Mouse (Mus musculus) CD4-positive, CD25-positive, alpha-beta regulatory T cell, adult 2 months (primary cell): ENCODE data around the gene Ctdsp2.

ENCODE experiments used
- DNase-seq: peaks from one replicate; pipeline ENCODE4 v3.0.0-alpha.2; 2012; ENCODE audit warnings: low read depth, low spot score

The Ctdsp2 gene

DNA sequence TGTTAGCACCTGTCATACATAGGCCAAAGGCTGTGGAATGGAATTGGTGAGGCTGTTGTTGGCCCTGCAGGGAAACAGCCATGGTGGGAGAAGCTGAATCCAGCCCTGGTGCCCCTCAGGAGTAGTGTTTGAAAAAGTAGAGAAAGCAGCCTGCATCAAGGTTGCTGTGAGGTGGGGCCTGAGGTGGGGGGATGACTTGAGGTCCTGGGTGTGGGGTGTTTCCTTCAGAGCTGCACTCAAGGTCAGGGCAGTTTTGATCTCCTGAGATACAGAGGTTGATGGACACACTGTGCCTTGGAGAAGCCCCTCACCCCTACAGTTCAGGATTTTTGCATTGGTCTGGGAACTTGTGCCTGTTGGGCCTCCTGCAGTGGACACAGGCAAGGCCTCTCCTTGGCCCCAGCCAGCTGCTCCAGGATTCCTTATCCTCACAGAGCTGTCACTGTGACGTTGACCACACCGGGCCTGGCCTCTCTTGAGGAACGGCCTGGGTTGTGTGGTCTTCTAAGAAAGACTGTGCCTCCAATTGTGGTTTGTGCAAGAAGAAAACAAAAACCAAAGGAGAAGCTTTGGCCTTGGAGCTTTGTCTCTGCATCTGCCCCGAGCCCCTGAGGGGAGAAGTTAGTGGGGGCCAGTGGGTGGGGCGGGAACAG is 10.1 kb downstream of the Ctdsp2 start:
- DNase-seq = no peak

DNA sequence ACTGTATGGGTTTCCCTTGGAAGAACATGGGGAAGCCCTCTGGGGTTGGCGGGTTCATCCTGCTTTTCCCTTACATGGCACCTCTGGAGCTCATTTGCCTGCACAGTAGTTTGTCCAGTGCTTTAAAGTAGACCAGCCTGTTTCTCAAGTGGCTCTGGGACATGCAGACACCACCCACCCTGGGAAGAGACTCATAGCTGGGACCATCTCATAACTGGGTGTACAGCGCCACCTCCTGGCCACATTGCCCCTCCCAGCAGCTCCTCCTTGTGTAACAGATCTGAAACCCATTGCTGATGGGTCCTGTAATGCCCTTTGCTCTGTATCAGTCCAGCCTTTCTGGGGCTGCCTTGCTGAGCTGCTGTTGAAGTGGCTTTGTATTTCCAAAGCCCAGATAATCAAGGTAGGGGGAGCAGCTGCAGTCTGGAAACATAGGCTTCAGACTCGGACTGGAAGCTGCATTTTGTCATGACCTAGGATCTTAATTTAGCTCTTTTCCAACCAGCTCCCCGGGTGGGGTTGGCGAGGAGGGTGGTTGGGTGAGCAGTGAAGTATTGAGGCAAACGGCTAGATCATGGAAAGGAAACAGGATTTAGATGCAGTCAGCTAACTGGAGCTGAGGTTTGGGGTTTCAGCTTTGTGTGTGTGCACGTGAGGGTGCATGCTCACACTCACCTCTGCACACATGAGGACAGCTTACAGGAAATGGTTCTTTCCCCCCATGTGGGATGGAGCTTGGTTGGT is 12.0 kb downstream of the Ctdsp2 start:
- peak; percentile 92 for DNase-seq

DNA sequence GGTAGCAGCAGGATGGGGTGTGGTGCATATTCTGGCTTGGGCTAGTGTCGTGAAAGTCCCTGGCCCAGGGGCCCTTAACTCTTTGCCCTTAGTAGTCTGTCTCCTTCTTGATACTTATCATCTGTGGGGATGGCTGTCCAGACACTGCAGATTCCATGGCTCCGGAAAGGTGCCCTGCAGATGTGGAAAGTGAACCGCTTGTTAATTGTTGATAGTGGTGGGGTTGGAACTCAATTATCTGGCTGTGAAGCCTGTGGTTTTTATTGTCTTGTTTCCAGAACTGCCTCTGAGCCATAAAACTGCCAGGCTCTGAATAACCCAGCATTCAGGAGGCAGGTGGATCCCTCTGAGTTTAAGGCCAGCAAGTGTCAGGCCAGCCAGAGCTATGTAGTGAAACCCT is 13.2 kb downstream of the Ctdsp2 start:
- no peak for DNase-seq

DNA sequence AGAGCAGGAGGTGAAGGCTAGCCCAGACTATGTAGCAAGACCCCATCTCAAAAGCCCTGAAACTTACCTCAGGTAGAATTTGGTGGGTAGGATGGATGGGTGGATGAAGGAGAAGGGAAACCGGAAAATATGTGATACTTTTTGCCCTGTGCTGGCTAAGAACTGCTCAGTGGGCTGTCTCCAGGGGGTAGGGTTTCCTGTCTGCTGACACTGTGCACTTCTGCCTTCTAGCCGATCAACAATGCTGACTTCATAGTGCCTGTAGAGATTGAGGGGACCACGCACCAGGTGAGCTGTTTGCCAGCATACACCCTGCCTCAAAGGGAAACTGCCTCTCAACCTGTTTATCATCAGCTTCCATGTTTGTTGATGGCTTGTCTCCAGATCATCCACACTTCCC is 15.1 kb downstream of the Ctdsp2 start:
- no peak for DNase-seq

DNA sequence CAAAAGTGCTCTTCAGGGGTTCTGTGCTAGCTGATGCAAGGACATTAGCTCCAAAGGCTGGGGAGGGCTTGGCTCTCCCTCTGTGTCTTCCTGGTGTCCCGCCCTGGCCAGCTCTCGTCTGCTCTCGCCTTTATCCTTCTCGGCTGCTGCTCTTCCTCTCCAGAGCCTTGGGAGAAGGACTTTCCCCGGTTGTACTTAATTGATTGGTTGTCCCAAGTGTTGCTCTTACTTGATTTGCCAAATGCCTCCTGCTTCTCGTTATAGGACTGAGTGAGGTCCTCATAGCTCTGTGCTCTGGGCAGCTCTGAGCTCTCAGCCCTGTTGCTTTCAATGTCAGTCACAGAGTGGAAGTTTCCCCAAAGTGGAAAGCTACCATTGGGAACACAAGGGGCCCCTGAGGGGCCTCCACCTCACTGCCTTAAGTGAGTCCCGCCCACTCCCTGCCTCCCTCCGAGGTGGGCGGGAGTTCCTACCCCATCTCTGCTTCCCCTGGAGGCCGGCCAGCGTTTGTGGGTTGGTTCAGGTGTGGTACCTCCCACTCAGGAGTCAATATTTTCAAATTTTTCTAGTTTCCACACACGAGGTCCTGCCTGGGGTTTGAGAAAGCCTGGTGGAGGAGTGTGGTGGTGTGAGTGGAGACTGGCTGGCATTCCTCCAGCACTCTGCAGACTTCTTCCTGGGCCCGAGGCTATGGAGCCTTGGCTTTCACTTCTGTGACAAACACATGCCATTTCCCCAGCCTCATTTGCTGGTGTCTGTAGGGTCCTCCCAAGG is 19.0 kb downstream of the Ctdsp2 start:
- DNase-seq = no peak

DNA sequence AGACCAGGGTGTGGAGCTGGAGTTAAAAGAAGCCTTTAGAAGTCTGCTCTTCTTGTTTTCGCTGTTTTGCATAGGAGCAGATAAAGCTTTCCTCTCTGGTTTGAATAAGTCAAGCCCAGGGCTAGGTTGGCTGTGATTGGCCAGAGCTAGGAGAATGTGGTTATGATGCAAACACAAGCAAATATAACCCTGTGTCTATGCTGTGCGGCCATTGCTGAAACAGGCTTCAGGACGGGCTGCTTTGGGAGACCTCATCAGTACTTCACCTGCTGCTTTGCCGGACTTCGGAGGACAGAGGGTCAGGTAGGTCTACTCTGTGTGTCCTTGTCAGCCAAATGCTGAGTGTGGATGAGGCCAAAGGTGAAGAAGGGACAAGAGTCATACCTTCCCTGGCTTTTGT is 22.0 kb downstream of the Ctdsp2 start, which contains the start of gene Avil:
Avil (plus strand) TSS at position 181 of the 400 bp plus-strand sequence.
- no peak for DNase-seq

DNA sequence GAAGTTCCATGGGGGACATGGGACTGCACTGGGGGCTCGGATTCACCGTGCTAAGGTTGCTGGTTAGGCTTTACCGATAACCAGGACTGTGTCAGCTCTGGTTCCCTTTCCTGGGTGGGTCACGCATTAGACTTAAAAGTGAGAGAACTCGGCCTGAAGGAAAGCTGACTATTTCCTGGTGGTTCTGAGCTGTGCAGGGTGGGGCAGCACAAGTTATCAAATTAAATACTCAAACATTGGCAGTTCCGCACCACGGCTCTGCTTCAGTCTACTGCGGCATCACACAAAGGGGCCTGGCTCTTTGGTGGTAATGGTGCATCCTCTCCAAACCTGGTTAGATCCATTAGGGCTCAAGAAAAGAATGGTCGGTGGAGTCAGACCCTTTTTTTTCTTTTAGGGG is 22.8 kb downstream of the Ctdsp2 start:
- no peak for DNase-seq

DNA sequence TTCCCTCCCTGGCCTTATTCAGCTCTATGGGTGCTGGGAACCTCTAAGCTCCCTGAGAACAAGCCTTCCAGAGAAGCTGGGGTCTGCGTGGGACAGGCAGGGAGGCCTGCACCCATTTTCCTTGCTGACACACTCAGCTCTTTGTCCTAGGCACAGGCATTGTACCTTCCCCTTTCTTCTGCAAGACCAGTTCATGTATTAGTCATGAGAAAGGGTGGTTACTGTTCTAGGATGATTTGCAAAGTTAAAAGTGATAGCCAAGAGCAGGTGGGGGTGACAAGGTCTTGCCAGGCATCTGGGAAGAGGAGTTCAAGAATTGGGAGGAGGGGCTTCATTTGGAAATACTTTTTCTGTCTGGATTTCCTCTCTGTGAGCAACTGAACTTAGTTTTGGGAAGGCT is 23.5 kb downstream of the Ctdsp2 start:
- no peak for DNase-seq

DNA sequence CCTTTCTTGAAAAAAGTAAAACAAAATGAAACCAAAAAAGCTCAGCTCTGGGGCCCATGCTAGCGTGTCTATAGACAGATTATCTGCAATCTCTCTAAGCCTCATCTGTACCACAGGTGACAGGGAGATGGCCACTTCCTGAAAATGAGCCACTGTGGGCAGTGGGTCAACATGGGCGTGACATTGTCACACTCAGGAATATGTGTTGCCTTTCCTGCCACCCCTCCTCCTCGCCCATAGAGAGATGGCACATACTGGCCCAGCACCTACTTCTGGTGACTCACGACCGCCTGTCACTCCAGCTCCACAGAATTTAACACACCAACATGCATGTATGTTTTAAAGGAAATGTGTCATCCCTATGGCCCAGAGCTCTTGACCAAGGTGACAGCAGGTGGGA is 24.2 kb downstream of the Ctdsp2 start:
- no peak for DNase-seq

DNA sequence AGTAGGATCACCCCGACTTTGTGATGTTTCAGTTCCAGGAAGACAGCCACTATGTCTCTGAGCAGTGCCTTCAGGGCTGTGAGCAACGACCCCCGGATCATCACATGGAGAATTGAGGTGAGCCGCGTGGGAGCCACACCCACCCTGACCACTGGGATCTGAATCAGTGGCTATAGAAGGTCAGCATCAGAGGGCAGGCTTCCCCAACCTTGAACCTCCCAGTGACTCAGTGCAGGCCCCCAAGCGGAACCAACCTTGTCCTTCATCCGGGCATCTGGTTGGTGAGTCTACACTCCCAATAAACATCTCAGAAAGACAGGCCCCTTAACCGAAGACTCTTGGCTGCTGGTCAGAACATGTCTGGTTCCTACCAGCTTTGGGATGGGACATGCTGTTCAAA is 24.8 kb downstream of the Ctdsp2 start:
- no peak for DNase-seq

DNA sequence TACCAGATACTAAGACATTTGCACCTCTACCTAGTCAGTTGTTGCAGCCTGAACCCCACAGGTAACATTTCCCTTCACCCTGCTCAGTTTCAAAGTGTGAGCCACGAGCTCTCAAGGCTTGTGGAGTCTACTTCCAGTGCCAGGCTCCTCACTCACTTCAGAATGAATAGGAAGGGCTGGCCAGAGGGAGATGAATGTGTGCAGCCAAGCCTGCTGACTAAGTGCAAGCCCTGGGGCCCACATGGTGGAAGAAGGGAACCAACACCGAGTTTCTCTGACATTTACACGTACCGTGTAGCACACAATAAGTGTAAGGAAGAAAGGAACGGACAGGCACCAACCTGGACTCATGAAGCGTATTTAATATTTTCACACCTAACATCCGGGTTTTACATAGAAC is 25.3 kb downstream of the Ctdsp2 start:
- DNase-seq = no peak

DNA sequence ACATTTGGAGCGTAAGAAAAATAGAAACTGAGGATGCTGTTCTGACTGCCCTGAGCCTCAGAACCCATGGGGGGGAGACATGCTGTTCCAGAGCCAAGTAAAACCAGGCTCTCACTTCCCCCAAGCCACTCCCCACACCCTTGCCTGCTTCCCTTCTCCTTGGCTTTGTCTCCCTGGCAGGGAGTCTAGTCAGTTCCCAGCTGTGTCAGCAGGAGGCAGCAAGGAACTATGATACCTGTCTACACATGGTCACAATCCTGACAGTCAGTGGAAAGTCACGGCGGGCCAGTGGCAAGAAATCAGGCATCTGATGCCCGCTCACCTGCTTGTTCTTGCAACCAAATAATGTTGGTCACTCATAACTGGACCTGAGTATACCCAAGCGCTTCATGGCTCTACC is 38.0 kb downstream of the Ctdsp2 start:
- DNase-seq = no peak

DNA sequence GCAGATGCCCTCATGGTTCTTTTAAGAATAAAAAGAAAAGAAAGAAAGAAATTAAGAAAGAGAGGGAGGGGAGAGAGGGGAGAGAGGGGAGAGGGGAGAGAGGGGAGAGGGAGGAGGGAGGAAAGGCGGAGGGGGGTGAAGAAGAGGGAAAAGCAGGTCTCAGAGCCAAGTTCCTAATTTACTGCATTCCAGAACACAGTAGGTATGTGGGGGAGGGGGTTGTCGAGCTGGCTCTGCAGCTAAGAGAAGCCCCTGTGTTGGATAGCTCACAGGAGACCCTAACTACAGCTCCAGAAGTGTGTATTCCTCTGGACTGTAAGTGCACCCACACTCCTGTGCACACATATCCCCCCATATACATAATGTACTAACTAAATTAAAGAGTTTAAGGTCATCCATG is 38.6 kb downstream of the Ctdsp2 start:
- DNase-seq = no peak

DNA sequence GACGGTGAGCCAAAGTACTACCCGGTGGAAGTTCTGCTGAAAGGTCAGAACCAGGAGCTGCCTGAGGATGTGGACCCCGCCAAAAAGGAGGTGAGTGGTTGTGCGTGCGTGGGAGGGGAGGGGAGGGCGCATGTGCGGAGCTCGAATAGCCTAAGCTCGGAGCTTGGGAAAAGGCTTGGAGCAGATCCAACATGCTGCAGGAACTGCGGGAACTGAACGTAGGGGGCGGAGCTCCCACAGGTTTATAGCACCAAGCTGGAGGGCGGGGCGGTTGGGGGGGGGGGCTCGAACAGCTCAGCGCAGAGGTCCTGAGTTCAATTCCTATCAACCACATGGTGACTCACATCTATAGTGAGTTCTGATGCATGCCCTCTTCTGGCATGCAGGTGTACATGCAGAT is 39.9 kb downstream of the Ctdsp2 start:
- DNase-seq = no peak

DNA sequence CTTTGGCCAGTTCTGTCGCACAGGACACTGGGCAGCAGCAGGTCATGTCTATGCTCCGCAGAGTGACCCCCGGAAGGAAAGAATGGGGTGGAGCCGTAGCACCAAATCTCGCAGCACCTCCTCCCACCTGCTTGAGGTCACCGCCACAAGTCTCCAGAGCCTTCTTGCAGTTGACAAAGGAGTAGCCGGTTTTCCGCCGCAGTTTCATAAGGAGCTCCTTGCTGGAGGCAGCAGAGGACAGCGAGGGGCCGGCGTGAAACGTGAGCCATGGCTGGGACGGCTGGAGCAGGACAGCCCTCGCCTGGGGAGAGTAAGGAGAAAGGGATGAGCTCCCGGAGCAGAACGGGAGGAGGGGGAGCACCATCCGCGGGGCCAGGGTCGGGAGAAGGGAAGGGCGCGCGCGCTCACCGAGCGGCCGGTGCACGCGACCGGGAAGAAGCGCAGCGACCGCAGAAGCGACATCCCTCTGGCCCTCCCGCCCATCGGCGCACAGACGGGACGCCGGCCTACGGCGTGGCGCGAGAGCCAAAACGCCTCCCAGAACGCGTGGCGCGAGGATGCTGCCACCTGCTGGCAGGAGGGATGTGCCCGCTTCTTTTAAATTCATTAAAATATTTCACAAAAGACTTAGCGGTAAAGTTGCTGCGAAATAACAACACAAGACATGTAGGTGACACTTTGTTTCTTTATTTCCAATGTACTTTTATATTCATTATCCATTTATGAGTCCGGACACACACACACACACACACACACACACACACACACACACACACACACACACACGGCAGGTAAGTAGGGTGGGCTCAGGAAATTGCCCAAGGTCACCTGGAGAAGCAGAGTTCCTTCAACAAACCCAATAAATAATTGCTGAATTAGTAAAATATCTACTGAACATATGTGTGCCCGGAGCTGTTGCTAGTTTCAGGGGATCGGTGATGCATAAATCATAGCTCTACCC is 52.1 kb downstream of the Ctdsp2 start, which contains the start of gene Tsfm:
Tsfm (minus strand) TSS at position 505 of the 961 bp plus-strand sequence.
- peak; percentile 94 for DNase-seq

DNA sequence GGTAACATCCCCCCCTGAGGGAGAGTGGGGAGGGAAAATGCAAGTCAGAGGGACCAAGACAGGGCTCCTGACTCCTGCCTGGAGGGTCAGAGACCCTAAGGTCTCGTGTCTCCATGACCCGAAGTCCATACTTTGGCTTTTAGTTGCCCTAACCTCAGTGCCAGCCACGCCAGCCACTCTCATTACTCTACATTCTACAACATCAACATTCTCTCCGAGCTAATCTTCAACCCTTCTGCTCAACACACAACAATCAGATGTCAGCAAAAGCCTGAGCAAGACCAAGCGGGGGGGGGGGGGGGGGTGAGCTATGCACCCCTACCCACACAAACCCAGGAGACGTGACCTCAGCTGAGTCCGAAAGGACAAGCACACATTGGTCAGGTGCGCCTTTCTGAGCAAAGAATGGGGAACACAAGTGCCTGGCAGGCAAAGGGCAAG is 54.8 kb downstream of the Ctdsp2 start:
- no peak for DNase-seq

DNA sequence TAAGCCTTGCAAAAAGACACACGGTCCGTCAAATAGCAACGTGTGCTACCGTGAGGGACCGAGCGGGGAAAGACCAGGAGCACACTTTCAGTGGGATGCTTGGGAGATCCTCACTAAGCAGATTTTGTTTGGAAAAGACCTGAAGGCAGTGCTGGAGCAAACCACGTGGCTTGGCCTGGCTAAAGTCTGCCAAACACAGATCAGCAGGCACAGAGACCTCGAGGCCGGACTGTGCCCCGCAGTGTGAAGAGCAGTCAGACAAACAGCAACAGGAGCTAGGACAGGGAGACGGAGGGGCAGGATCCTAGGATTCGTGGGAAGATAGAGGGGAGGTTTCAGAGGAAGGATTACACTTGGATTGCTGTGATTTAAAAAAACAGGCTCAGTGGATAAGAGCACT is 57.8 kb downstream of the Ctdsp2 start:
- DNase-seq = no peak

DNA sequence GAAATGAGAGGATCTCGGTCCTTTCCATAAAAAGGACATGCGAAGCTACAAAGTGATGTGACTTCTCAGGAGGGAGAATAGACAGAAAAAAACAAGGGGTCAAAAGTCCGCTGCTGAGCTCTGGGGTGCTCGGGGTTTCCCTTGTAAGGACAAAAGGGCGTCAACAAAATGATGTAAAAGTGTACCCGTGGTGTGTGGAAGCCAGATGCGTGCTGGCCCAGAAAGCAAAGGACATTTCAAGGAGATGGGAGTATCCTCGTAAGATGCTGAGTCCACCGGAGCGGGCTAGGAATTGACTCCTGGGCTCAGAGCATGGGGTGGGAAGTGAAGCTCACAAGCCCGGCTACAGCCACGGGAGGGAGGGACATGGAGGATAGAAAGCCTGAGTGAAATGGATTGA is 59.1 kb downstream of the Ctdsp2 start:
- DNase-seq = no peak

DNA sequence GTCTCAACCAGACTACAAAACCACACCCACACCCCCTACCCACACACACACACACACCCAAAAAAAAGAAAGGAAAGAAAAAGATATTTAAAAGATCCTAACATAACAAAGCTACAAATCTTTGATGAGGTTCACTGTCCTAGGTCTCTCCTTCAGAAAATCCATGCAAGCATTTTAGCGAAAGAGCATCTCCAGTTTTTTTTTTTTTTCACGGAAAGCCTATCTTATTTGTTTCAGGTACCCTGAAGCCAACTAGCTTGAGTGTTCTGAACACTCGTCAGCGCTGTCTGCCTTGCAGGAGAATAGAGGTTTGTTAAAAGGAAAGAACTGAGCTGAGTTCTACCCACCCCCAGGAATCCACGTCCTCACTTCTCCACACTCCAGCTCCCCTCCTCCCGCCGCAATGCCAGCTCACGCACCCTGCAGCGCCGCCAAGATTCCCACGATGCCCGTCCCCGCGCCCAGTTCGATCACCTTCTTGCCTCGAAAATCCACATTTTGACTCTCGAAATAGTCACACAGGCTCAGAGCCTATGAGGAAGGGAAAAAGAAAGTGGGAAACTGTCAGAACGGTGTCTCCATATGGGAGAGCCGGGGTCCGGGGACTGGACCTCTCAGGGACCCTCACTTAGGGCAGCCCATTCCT is 62.2 kb downstream of the Ctdsp2 start:
- DNase-seq = peak; percentile 29

DNA sequence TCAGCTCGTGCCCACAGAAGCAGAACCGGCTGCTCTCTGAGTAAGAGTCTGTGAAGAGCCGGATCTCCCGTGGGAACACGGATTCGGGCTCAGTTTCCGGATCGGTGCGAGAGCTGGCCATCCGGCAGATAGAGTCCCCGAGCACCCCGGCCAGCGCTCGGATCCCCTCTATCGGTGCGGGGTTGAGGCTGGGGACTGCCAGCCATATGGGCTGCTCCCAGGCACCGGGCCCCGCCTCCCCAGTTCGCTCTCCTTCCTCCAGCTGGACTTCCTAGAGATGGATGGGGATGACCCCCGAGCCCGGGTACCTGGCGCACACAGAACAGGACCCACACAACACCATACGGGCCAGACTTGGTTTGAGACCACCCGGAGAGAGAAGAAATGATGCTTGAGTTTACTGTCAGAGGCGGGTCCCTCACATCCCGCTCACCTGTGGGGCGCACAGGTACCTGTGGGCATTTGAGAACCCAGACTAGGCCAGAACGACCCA is 62.8 kb downstream of the Ctdsp2 start, which contains the start of the genes Mettl1 and Eef1akmt3:
Mettl1 (plus strand) TSS at position 141 of the 493 bp plus-strand sequence.
Eef1akmt3 (minus strand) TSS at position 240 of the 493 bp plus-strand sequence.
- peak; percentile 34 for DNase-seq
